ENCODE assay signal across 26 mouse cellular contexts in genomic region chr9:23089339-23089738, GRCm38 (mm10).
"Had no signal": no experiment of that assay in that cellular context is flagged by ENCODE, and none has a peak within 500 bp of the region (broad histone marks: within the 10 kb centered on the region; RNA-seq: fewer than 3 reads in every experiment).

No protein-coding gene starts in this region.

- H3K9ac ChIP-seq: heart, embryonic 13.5 days; heart, embryonic 15.5 days; hindbrain, embryonic 13.5 days; hindbrain, embryonic 15.5 days; kidney, embryonic 15.5 days; limb, embryonic 13.5 days; limb, embryonic 15.5 days; liver, embryonic 12.5 days; liver, embryonic 14.5 days had no signal

- H3K4me2 ChIP-seq: heart, embryonic 11.5 days; heart, embryonic 13.5 days; heart, embryonic 15.5 days; hindbrain, embryonic 13.5 days; hindbrain, embryonic 15.5 days; kidney, embryonic 15.5 days; limb, embryonic 13.5 days; limb, embryonic 15.5 days; liver, embryonic 12.5 days had no signal

- H3K27ac ChIP-seq: heart, adult 2 months; heart, embryonic 13.5 days; heart, embryonic 15.5 days; hindbrain, embryonic 13.5 days; hindbrain, embryonic 15.5 days; hindbrain, postnatal 0 days; kidney, embryonic 15.5 days; kidney, postnatal 0 days; limb, embryonic 13.5 days; limb, embryonic 15.5 days; liver, embryonic 12.5 days; liver, embryonic 14.5 days had no signal

- H3K4me1 ChIP-seq: heart, embryonic 15.5 days; hindbrain, embryonic 13.5 days; hindbrain, embryonic 15.5 days; limb, embryonic 15.5 days; liver, embryonic 12.5 days had no signal

- H3K27me3 ChIP-seq: heart, embryonic 13.5 days; heart, embryonic 15.5 days; hindbrain, embryonic 13.5 days; hindbrain, embryonic 15.5 days; kidney, embryonic 15.5 days; limb, embryonic 15.5 days; liver, embryonic 12.5 days had no signal

- DNase-seq: gastrocnemius, postnatal 14 days; gastrocnemius, postnatal 36 days; heart, adult 2 months; heart, postnatal 14 days; heart, postnatal 36 days; kidney, adult 11 months; kidney, adult 2 months; kidney, adult 9 months; kidney, postnatal 14 days; kidney, postnatal 36 days; layer of hippocampus, adult 9-11 months; layer of hippocampus, postnatal 36 days; left cerebral cortex, postnatal 4 days had no signal

- H3K9me3 ChIP-seq: heart, embryonic 13.5 days; heart, embryonic 15.5 days; hindbrain, embryonic 13.5 days; hindbrain, embryonic 15.5 days; kidney, embryonic 15.5 days; limb, embryonic 13.5 days; limb, embryonic 15.5 days; liver, embryonic 12.5 days had no signal

- H3K4me3 ChIP-seq: heart, adult 2 months; heart, embryonic 13.5 days; heart, embryonic 15.5 days; hindbrain, embryonic 13.5 days; hindbrain, embryonic 15.5 days; kidney, embryonic 15.5 days; limb, embryonic 13.5 days; limb, embryonic 15.5 days; liver, embryonic 12.5 days had no signal

- H3K36me3 ChIP-seq: heart, embryonic 13.5 days; heart, embryonic 15.5 days; hindbrain, embryonic 13.5 days; hindbrain, embryonic 15.5 days; kidney, embryonic 15.5 days; limb, embryonic 13.5 days; limb, embryonic 15.5 days; liver, embryonic 12.5 days had no signal

- ATAC-seq: hindbrain, postnatal 0 days; intestine, embryonic 16.5 days; liver, embryonic 12.5 days had no signal
